Mouse (Mus musculus) E14TG2a.4 (cell line): ENCODE data around the gene Fignl1.

Experiments
- CTCF ChIP-seq: conservative IDR thresholded peaks from 2 replicates; pipeline ENCODE4 v1.5.1; 2014; ENCODE audit warnings: low read length
- NANOG ChIP-seq: IDR thresholded peaks from 2 replicates; pipeline ENCODE4 v1.6.1; 2014; ENCODE audit warnings: borderline replicate concordance, low read length, mixed read lengths

GRCm38 (mm10) chr11:11758121-11758520 lies 50.6 kb downstream of the Fignl1 start:
- TF ChIP-seq CTCF (no peak), NANOG (no peak)
